Mouse (Mus musculus): ENCODE measurements around the gene Nrxn3. TPM values are rescaled to one million over a fixed set of nuclear protein-coding genes. Genes with fewer than 3 reads are reported as not detected.

Gene Nrxn3
- polyA plus RNA-seq, 1 experiment from 2014 or later = 94.3 TPM

- Histone ChIP-seq H3K9ac (no peak overlapping the region), H3K36me3 (replicated peaks) (no peaks in the 10 kb centered on the region)
- ATAC-seq (replicated peaks) = no peak
Measured at GRCm38 (mm10) chr12:89333486-89333885, 610.8 kb downstream of the Nrxn3 start.

GRCm38 (mm10) chr12:89364850-89365249 is 642.2 kb downstream of the Nrxn3 start:
- WGBS = 78% methylated on average over 4 of the region's 4 CpGs
- H3K4me2 ChIP-seq = no peak overlapping the region
- H3K27me3 ChIP-seq (replicated peaks) = no peaks in the 10 kb centered on the region
- no peak overlapping the region for H3K9ac ChIP-seq
- H3K4me1 ChIP-seq = no peaks in the 10 kb centered on the region
- H3K36me3 ChIP-seq (replicated peaks) = no peaks in the 10 kb centered on the region
- H3K4me3 ChIP-seq = no peak overlapping the region
- no peak for ATAC-seq (replicated peaks)
- H3K27ac ChIP-seq = no peak overlapping the region
- H3K9me3 ChIP-seq = no peaks in the 10 kb centered on the region

More at GRCm38 (mm10) chr12:89333486-89333885, 610.8 kb downstream of the Nrxn3 start:
- Histone ChIP-seq H3K27me3 (replicated peaks) (no peaks in the 10 kb centered on the region), H3K27ac (no peak overlapping the region), H3K4me3 (no peak overlapping the region), H3K4me1 (no peaks in the 10 kb centered on the region), H3K4me2 (no peak overlapping the region), H3K9me3 (no peaks in the 10 kb centered on the region)
- WGBS = 89% methylated on average over 5 of the region's 5 CpGs

- Histone ChIP-seq H3K4me3 (no peak overlapping the region), H3K27me3 (replicated peaks) (no peaks in the 10 kb centered on the region), H3K9ac (no peak overlapping the region), H3K9me3 (no peaks in the 10 kb centered on the region), H3K36me3 (replicated peaks) (no peaks in the 10 kb centered on the region), H3K27ac (no peak overlapping the region), H3K4me2 (no peak overlapping the region), H3K4me1 (no peaks in the 10 kb centered on the region)
- 0 out of 2 replicates have a peak, but pooled peaks have one; percentile 52 for ATAC-seq (replicated peaks)
- WGBS = 28% methylated on average over 1 of the region's 1 CpGs
Measured at GRCm38 (mm10) chr12:89369939-89370338, 647.3 kb downstream of the Nrxn3 start.

GRCm38 (mm10) chr12:89376600-89376999 is 653.9 kb downstream of the Nrxn3 start:
- H3K36me3 ChIP-seq (replicated peaks) = no peaks in the 10 kb centered on the region
- peaks cover 5% of the 10 kb centered on the region; the same call in 1 of the 2 replicates for H3K4me1 ChIP-seq
- ATAC-seq (replicated peaks) = no peak
- no peaks in the 10 kb centered on the region for H3K9me3 ChIP-seq
- no peak overlapping the region for H3K4me3 ChIP-seq
- H3K27me3 ChIP-seq (replicated peaks) = no peaks in the 10 kb centered on the region
- H3K27ac ChIP-seq = no peak overlapping the region
- H3K9ac ChIP-seq = no peak overlapping the region
- no peak overlapping the region for H3K4me2 ChIP-seq
- WGBS = 71% methylated on average over 1 of the region's 1 CpGs

- Histone ChIP-seq H3K4me2 (no peak overlapping the region), H3K9ac (no peak overlapping the region), H3K27me3 (replicated peaks) (no peaks in the 10 kb centered on the region), H3K4me3 (no peak overlapping the region), H3K4me1 (peaks cover 5% of the 10 kb centered on the region; the same call in 1 of the 2 replicates), H3K36me3 (replicated peaks) (no peaks in the 10 kb centered on the region), H3K9me3 (no peaks in the 10 kb centered on the region), H3K27ac (peak overlapping the region; percentile 51; the same call in 1 of the 2 replicates)
- 28% methylated on average over 5 of the region's 5 CpGs for WGBS
- ATAC-seq (replicated peaks) = peak; percentile 86
Measured at GRCm38 (mm10) chr12:89377051-89377643, 654.5 kb downstream of the Nrxn3 start.

GRCm38 (mm10) chr12:89377687-89378086 is 655.0 kb downstream of the Nrxn3 start:
- no peak overlapping the region for H3K9ac ChIP-seq
- ATAC-seq (replicated peaks) = no peak; the same call in 1 of the 2 replicates
- 94% methylated on average over 2 of the region's 2 CpGs for WGBS
- H3K27ac ChIP-seq = no peak overlapping the region
- H3K9me3 ChIP-seq = no peaks in the 10 kb centered on the region
- H3K4me3 ChIP-seq = no peak overlapping the region
- peaks cover 5% of the 10 kb centered on the region; the same call in 1 of the 2 replicates for H3K4me1 ChIP-seq
- no peak overlapping the region for H3K4me2 ChIP-seq
- H3K27me3 ChIP-seq (replicated peaks) = no peaks in the 10 kb centered on the region
- no peaks in the 10 kb centered on the region for H3K36me3 ChIP-seq (replicated peaks)

GRCm38 (mm10) chr12:89383254-89383653 is 660.6 kb downstream of the Nrxn3 start:
- 14% methylated on average over 3 of the region's 3 CpGs for WGBS
- no peak overlapping the region for H3K4me3 ChIP-seq
- H3K27me3 ChIP-seq (replicated peaks) = no peaks in the 10 kb centered on the region
- no peaks in the 10 kb centered on the region for H3K4me1 ChIP-seq
- H3K9me3 ChIP-seq = no peaks in the 10 kb centered on the region
- no peaks in the 10 kb centered on the region for H3K36me3 ChIP-seq (replicated peaks)
- H3K9ac ChIP-seq = no peak overlapping the region
- ATAC-seq (replicated peaks) = peak; percentile 85
- H3K27ac ChIP-seq = no peak overlapping the region
- H3K4me2 ChIP-seq = no peak overlapping the region

- no peak overlapping the region for H3K4me2 ChIP-seq
- no peak overlapping the region for H3K9ac ChIP-seq
- no peaks in the 10 kb centered on the region for H3K27me3 ChIP-seq (replicated peaks)
- 0 out of 2 replicates have a peak, but pooled peaks cover 3% of the 10 kb centered on the region for H3K4me1 ChIP-seq
- WGBS = 52% methylated on average over 3 of the region's 3 CpGs
- H3K36me3 ChIP-seq (replicated peaks) = no peaks in the 10 kb centered on the region
- 0 out of 2 replicates have a peak overlapping the region, but pooled peaks have one; percentile 11 for H3K27ac ChIP-seq
- H3K9me3 ChIP-seq = no peaks in the 10 kb centered on the region
- peak; percentile 71 for ATAC-seq (replicated peaks)
- H3K4me3 ChIP-seq = no peak overlapping the region
Measured at GRCm38 (mm10) chr12:89395121-89395792, 672.6 kb downstream of the Nrxn3 start.

- Histone ChIP-seq H3K9ac (no peak overlapping the region), H3K4me2 (no peak overlapping the region), H3K27ac (no peak overlapping the region), H3K4me3 (no peak overlapping the region), H3K27me3 (replicated peaks) (no peaks in the 10 kb centered on the region), H3K9me3 (no peaks in the 10 kb centered on the region), H3K4me1 (no peaks in the 10 kb centered on the region), H3K36me3 (replicated peaks) (no peaks in the 10 kb centered on the region)
- no peak for ATAC-seq (replicated peaks)
Measured at GRCm38 (mm10) chr12:89436519-89436918, 713.8 kb downstream of the Nrxn3 start.

- Histone ChIP-seq H3K9ac (no peak overlapping the region), H3K9me3 (no peaks in the 10 kb centered on the region), H3K4me2 (no peak overlapping the region), H3K27me3 (replicated peaks) (no peaks in the 10 kb centered on the region), H3K27ac (no peak overlapping the region), H3K4me3 (no peak overlapping the region), H3K4me1 (no peaks in the 10 kb centered on the region), H3K36me3 (replicated peaks) (no peaks in the 10 kb centered on the region)
- ATAC-seq (replicated peaks) = no peak
- 11% methylated on average over 2 of the region's 2 CpGs for WGBS
Measured at GRCm38 (mm10) chr12:89442323-89443038, 719.8 kb downstream of the Nrxn3 start.

GRCm38 (mm10) chr12:89450667-89451298 is 728.1 kb downstream of the Nrxn3 start:
- H3K27ac ChIP-seq = no peak overlapping the region
- 0% methylated on average over 2 of the region's 2 CpGs for WGBS

GRCm38 (mm10) chr12:89470226-89470625 is 747.5 kb downstream of the Nrxn3 start:
- no peak for ATAC-seq (replicated peaks)
- Histone ChIP-seq H3K27me3 (replicated peaks) (no peaks in the 10 kb centered on the region), H3K9me3 (no peaks in the 10 kb centered on the region), H3K4me2 (no peak overlapping the region), H3K27ac (no peak overlapping the region), H3K4me3 (no peak overlapping the region), H3K4me1 (no peaks in the 10 kb centered on the region), H3K36me3 (replicated peaks) (no peaks in the 10 kb centered on the region), H3K9ac (no peak overlapping the region)
- 83% methylated on average over 2 of the region's 2 CpGs for WGBS

More at GRCm38 (mm10) chr12:89450667-89451298, 728.1 kb downstream of the Nrxn3 start:
- H3K27me3 ChIP-seq (replicated peaks) = no peaks in the 10 kb centered on the region
- H3K4me3 ChIP-seq = no peak overlapping the region
- peak; percentile 73; the same call in 1 of the 2 replicates for ATAC-seq (replicated peaks)
- H3K9ac ChIP-seq = no peak overlapping the region
- H3K4me1 ChIP-seq = no peaks in the 10 kb centered on the region
- H3K4me2 ChIP-seq = no peak overlapping the region
- H3K36me3 ChIP-seq (replicated peaks) = no peaks in the 10 kb centered on the region
- H3K9me3 ChIP-seq = no peaks in the 10 kb centered on the region

Data from midbrain, embryonic 15.5 days (tissue).